Mouse (Mus musculus): ENCODE measurements around the gene Stt3b. TPM values are rescaled to one million over a fixed set of nuclear protein-coding genes. Genes with fewer than 3 reads are reported as not detected.

Stt3b gene
- 23.9 and 28.2 TPM in 2 replicates for polyA plus RNA-seq (2012; rRNA removed)

DNA sequence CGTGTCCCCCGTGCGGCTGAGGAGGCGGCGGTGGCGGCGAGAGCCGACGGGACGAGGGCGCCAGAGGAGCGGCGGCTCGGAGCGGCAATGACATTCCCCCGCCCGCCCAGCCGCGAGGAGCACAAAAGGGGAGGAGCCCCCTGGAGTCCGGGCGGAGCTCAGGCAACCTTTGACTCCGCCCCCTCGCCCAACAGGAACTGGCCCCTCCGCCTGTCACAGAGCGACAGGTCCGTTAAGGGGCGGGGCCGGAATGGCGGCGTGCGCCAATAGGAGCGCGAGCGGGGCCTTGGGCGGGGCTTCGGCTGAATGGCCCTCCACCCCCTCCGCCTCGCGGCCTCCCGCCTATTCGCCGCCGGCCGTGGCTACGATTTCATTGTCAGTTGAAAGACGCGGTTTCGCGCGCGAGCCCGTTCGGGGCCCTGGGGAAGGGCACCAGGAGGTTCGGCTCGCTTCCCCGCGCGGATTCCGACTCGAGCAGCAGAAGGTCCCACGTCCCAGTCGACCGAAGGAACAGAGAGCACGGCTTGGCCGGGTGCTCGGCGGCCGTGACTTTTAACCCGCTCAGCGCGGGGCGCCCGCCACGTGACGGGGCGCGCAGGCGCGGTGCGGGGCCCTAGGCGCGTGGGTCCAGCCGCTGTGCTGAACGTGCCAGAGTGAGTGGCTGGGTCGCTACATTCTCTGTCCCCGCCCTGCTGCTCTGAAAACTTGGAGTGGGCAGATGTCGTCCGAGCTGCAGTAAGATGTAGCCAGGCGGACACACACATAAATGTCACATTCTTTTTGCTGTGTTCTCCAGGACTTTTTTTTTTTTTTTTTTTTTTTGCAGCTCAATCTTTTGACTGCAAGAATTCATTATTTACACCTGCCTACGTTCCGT is at the start of gene Stt3b:
Gene Stt3b, minus strand, starts transcription at position 76 of the 877 bp plus-strand sequence.

